Mouse (Mus musculus): Measurements from ENCODE around the gene Smyd1. TPM values are rescaled to one million over a fixed set of nuclear protein-coding genes. Genes with fewer than 3 reads are reported as not detected.

Smyd1 gene
- total RNA-seq, 1 experiment = 6.8 TPM

DNA sequence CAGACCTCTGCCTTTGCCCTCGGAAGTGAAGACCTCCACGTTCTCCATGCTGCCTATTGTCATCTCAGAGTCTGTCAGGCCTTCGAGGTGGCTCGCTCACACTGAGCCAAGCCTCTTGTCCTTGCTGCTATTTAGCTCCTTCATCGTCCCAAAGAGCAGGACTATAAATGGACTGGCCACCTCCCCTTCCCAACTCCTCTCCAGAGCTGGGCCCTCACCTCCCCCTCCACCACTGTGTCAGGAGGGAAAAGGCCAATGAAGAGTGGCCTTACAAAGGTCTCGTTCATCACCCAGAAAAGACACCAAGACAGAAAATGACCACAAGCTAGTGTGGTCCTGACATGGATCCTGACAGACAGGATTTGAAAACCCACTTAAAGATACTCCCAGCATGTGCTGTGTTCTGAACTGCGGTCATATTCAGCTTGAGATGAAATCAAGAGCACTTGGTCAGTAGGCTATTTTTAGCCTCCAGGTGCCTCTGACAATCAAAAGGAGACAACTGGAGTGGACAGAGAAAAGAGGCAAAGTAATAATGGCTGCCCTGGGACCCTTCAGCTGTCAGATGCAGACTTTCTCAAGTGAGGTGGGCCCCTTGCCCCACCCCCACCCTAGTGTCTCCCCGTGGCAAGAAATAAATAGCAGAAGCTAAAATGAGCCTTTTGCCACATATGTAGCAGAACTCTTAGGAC, 59.7 kb downstream of the Smyd1 start:
- no peak for TF ChIP-seq MAFK (IDR thresholded peaks at IDR 0.05; ENCODE audit: insufficient read depth, low read depth, low read length)
- TF ChIP-seq CHD2 (IDR thresholded peaks at IDR 0.05; ENCODE audit: low read depth, low read length) = no peak
- no peak for TF ChIP-seq ZNF384 (IDR thresholded peaks at IDR 0.05; ENCODE audit: low read depth, low read length)
- TF ChIP-seq HCFC1 (IDR thresholded peaks at IDR 0.05; ENCODE audit: borderline replicate concordance, insufficient read depth, low read length) = no peak
- TF ChIP-seq ZC3H11A (IDR thresholded peaks at IDR 0.05; ENCODE audit: borderline replicate concordance, low read depth, low read length) = no peak
- no peak overlapping the region for H3K27ac ChIP-seq (ENCODE audit: insufficient read depth, low read depth, low read length, poor library complexity, severe bottlenecking)
- in situ Hi-C loops (cut with MboI; ENCODE audit: low sequenced_read_pairs in 2 of 2, unreplicated experiment in 2 of 2) = no loop called here
- no peaks in the 10 kb centered on the region for H3K36me3 ChIP-seq (ENCODE audit: control insufficient read depth, insufficient read depth, low read length, poor library complexity, severe bottlenecking)
- no peak overlapping the region for H3K4me3 ChIP-seq (ENCODE audit: insufficient read depth in 1 of 2, low read depth in 1 of 2, low read length in 2 of 2, poor library complexity in 1 of 2, severe bottlenecking in 1 of 2)
- no peak for DNase-seq (ENCODE audit: low read depth, low spot score)
- H3K4me1 ChIP-seq (ENCODE audit: control insufficient read depth in 2 of 2, insufficient read depth in 2 of 2, low read length in 2 of 2, poor library complexity in 1 of 2) = peaks cover 0 to 11% of the 10 kb centered on the region in 2 experiments; a peak in 2 of 4 replicates
- no peaks in the 10 kb centered on the region for H3K9me3 ChIP-seq (ENCODE audit: control insufficient read depth, insufficient read depth, low read depth, low read length)
- no peak overlapping the region for H3K9ac ChIP-seq (ENCODE audit: insufficient read depth, low read depth, low read length, poor library complexity, severe bottlenecking)

DNA sequence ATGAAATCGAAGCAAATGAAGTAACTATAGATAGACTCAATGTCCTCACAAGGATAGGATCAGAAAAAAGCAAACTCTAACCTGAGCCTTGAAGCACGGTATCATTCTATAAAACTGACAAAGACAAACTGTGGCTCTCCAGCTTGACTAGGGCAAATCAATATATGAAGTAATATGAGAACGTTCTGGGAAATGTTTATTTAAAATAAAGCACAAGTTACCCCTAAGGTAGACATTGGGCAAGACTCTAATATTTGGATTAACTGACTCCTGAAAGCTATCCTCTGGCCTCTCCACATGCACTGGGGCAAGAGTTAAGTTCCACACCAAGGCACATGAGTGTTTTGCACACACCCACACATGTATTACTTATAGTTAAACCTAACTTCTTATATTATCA, 61.0 kb downstream of the Smyd1 start:
- TF ChIP-seq CHD2 (IDR thresholded peaks at IDR 0.05; ENCODE audit: low read depth, low read length) (no peak), HCFC1 (IDR thresholded peaks at IDR 0.05; ENCODE audit: borderline replicate concordance, insufficient read depth, low read length) (no peak), ZC3H11A (IDR thresholded peaks at IDR 0.05; ENCODE audit: borderline replicate concordance, low read depth, low read length) (no peak), MAFK (IDR thresholded peaks at IDR 0.05; ENCODE audit: insufficient read depth, low read depth, low read length) (no peak), ZNF384 (IDR thresholded peaks at IDR 0.05; ENCODE audit: low read depth, low read length) (no peak)
- H3K9me3 ChIP-seq (ENCODE audit: control insufficient read depth, insufficient read depth, low read depth, low read length) = no peaks in the 10 kb centered on the region
- no peak overlapping the region for H3K9ac ChIP-seq (ENCODE audit: insufficient read depth, low read depth, low read length, poor library complexity, severe bottlenecking)
- H3K36me3 ChIP-seq (ENCODE audit: control insufficient read depth, insufficient read depth, low read length, poor library complexity, severe bottlenecking) = no peaks in the 10 kb centered on the region
- no peak overlapping the region for H3K27ac ChIP-seq (ENCODE audit: insufficient read depth, low read depth, low read length, poor library complexity, severe bottlenecking)
- in situ Hi-C loops (cut with MboI; ENCODE audit: low sequenced_read_pairs in 2 of 2, unreplicated experiment in 2 of 2) = no loop called here
- H3K4me1 ChIP-seq (ENCODE audit: control insufficient read depth in 2 of 2, insufficient read depth in 2 of 2, low read length in 2 of 2, poor library complexity in 1 of 2) = peaks cover 0 to 4% of the 10 kb centered on the region in 2 experiments; a peak in 2 of 4 replicates
- H3K4me3 ChIP-seq (ENCODE audit: insufficient read depth in 1 of 2, low read depth in 1 of 2, low read length in 2 of 2, poor library complexity in 1 of 2, severe bottlenecking in 1 of 2) = no peak overlapping the region
- no peak for DNase-seq (ENCODE audit: low read depth, low spot score)

GRCm38 (mm10) chr6:71260051-71260640, 61.9 kb downstream of the Smyd1 start:
- H3K4me1 ChIP-seq (ENCODE audit: control insufficient read depth in 2 of 2, insufficient read depth in 2 of 2, low read length in 2 of 2, poor library complexity in 1 of 2) = no peaks in the 10 kb centered on the region; a peak in 1 of 4 replicates
- TF ChIP-seq ZNF384 (IDR thresholded peaks at IDR 0.05; ENCODE audit: low read depth, low read length) (no peak), CHD2 (IDR thresholded peaks at IDR 0.05; ENCODE audit: low read depth, low read length) (no peak), ZC3H11A (IDR thresholded peaks at IDR 0.05; ENCODE audit: borderline replicate concordance, low read depth, low read length) (no peak), HCFC1 (IDR thresholded peaks at IDR 0.05; ENCODE audit: borderline replicate concordance, insufficient read depth, low read length) (no peak), MAFK (IDR thresholded peaks at IDR 0.05; ENCODE audit: insufficient read depth, low read depth, low read length) (no peak)
- H3K4me3 ChIP-seq (ENCODE audit: insufficient read depth in 1 of 2, low read depth in 1 of 2, low read length in 2 of 2, poor library complexity in 1 of 2, severe bottlenecking in 1 of 2) = no peak overlapping the region
- no peak for DNase-seq (ENCODE audit: low read depth, low spot score)
- no peak overlapping the region for H3K9ac ChIP-seq (ENCODE audit: insufficient read depth, low read depth, low read length, poor library complexity, severe bottlenecking)
- peak overlapping the region; percentile 40; the same call in 1 of the 2 replicates for H3K27ac ChIP-seq (ENCODE audit: insufficient read depth, low read depth, low read length, poor library complexity, severe bottlenecking)
- H3K9me3 ChIP-seq (ENCODE audit: control insufficient read depth, insufficient read depth, low read depth, low read length) = no peaks in the 10 kb centered on the region
- H3K36me3 ChIP-seq (ENCODE audit: control insufficient read depth, insufficient read depth, low read length, poor library complexity, severe bottlenecking) = no peaks in the 10 kb centered on the region
- in situ Hi-C loops (cut with MboI; ENCODE audit: low sequenced_read_pairs in 2 of 2, unreplicated experiment in 2 of 2) = no loop called here

- TF ChIP-seq ZC3H11A (IDR thresholded peaks at IDR 0.05; ENCODE audit: borderline replicate concordance, low read depth, low read length) = no peak
- TF ChIP-seq HCFC1 (IDR thresholded peaks at IDR 0.05; ENCODE audit: borderline replicate concordance, insufficient read depth, low read length) = no peak
- no peak for TF ChIP-seq MAFK (IDR thresholded peaks at IDR 0.05; ENCODE audit: insufficient read depth, low read depth, low read length)
- TF ChIP-seq CHD2 (IDR thresholded peaks at IDR 0.05; ENCODE audit: low read depth, low read length) = no peak
- TF ChIP-seq ZNF384 (IDR thresholded peaks at IDR 0.05; ENCODE audit: low read depth, low read length) = no peak
- peaks cover 0 to 2% of the 10 kb centered on the region in 2 experiments; a peak in 1 of 4 replicates for H3K4me1 ChIP-seq (ENCODE audit: control insufficient read depth in 2 of 2, insufficient read depth in 2 of 2, low read length in 2 of 2, poor library complexity in 1 of 2)
- H3K4me3 ChIP-seq (ENCODE audit: insufficient read depth in 1 of 2, low read depth in 1 of 2, low read length in 2 of 2, poor library complexity in 1 of 2, severe bottlenecking in 1 of 2) = no peak overlapping the region
- H3K36me3 ChIP-seq (ENCODE audit: control insufficient read depth, insufficient read depth, low read length, poor library complexity, severe bottlenecking) = no peaks in the 10 kb centered on the region
- H3K27ac ChIP-seq (ENCODE audit: insufficient read depth, low read depth, low read length, poor library complexity, severe bottlenecking) = no peak overlapping the region
- in situ Hi-C loops (cut with MboI; ENCODE audit: low sequenced_read_pairs in 2 of 2, unreplicated experiment in 2 of 2) = no loop called here
- no peaks in the 10 kb centered on the region for H3K9me3 ChIP-seq (ENCODE audit: control insufficient read depth, insufficient read depth, low read depth, low read length)
- H3K9ac ChIP-seq (ENCODE audit: insufficient read depth, low read depth, low read length, poor library complexity, severe bottlenecking) = no peak overlapping the region; the same call in 1 of the 2 replicates
- DNase-seq (ENCODE audit: low read depth, low spot score) = no peak
These were observed 62.9 kb downstream of the Smyd1 start for GRCm38 (mm10) chr6:71259166-71259565.

All from ES-E14 (cell line).